Mouse (Mus musculus) brain, embryonic 14.5 days (tissue): ENCODE measurements around the gene Atrnl1.

Source experiments
- CTCF ChIP-seq: fragments of 200-500 bp; IDR thresholded peaks from 2 replicates; pipeline ENCODE4 v1.5.1; 2012; ENCODE audit warnings: inconsistent platforms, mild to moderate bottlenecking, moderate library complexity, borderline replicate concordance; ENCODE audit not compliant: insufficient read depth, insufficient read length; ENCODE audit errors: extremely low read depth
- POLR2A ChIP-seq: fragments of 200-500 bp; IDR thresholded peaks from 2 replicates; pipeline ENCODE4 v1.6.1; 2012; ENCODE audit warnings: mild to moderate bottlenecking, inconsistent platforms, borderline replicate concordance; ENCODE audit not compliant: poor library complexity, insufficient read depth, insufficient read length, severe bottlenecking; ENCODE audit errors: extremely low read depth

DNA sequence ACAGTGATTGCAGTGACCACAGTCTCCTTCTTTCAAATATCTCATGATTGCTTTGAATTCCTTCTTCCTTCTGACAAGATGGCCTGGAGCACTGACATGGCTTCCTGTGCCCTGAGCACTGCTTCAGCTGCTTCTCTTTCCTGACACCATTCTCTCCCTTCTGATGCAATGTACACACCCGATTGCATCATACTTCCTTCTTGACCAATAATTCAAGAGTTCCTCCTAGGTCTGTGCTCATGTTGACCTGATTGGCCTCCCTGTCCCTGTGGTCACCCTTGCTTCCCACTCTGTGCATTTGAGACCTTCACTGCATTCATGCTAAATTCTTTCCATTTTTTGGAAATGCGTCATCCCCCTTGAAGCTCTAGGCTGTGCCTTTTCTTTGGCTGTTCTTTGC lies 151.7 kb downstream of the Atrnl1 start:
- no peak for TF ChIP-seq POLR2A
- no peak for TF ChIP-seq CTCF
